Mouse (Mus musculus) intestine, embryonic 15.5 days (tissue): ENCODE data around the gene Zc3h7b. TPM values are rescaled to one million over a fixed set of nuclear protein-coding genes. Genes with fewer than 3 reads are reported as not detected.

Experiments
- ATAC-seq: fragments of 200-750 bp; cut with Nextera tagmentation; 2 replicates; pipeline ENCODE4 v1.8.0; 2017; ENCODE audit warnings: moderate TSS enrichment, moderate library complexity
- H3K27ac ChIP-seq: fragments of 300-500 bp; sonication (generic); 2 replicates; pipeline ENCODE4 v1.5.1; 2015; ENCODE audit warnings: mild to moderate bottlenecking, inconsistent platforms
- H3K27me3 ChIP-seq: fragments of 300-500 bp; sonication (generic); replicated peaks from 2 replicates; pipeline ENCODE4 v1.6.1; 2015; ENCODE audit warnings: inconsistent platforms
- H3K36me3 ChIP-seq: fragments of 300-500 bp; sonication (generic); 2 replicates; pipeline ENCODE4 v1.6.1; 2015; ENCODE audit warnings: inconsistent platforms
- H3K4me1 ChIP-seq: fragments of 300-500 bp; sonication (generic); replicated peaks from 2 replicates; pipeline ENCODE4 v1.6.1; 2015; ENCODE audit warnings: inconsistent platforms
- H3K4me2 ChIP-seq: fragments of 300-500 bp; sonication (generic); replicated peaks from 2 replicates; pipeline ENCODE4 v1.6.1; 2015; ENCODE audit warnings: mild to moderate bottlenecking, inconsistent platforms
- H3K4me3 ChIP-seq: fragments of 300-500 bp; sonication (generic); replicated peaks from 2 replicates; pipeline ENCODE4 v1.5.1; 2015; ENCODE audit warnings: inconsistent platforms
- H3K9ac ChIP-seq: fragments of 300-500 bp; sonication (generic); 2 replicates; pipeline ENCODE4 v1.6.1; 2015; ENCODE audit warnings: inconsistent platforms
- H3K9me3 ChIP-seq: fragments of 300-500 bp; sonication (generic); 2 replicates; pipeline ENCODE4 v1.6.1; 2016; ENCODE audit warnings: inconsistent platforms
- WGBS: fragments of 180-500 bp; shearing (Covaris S2); methylation state at CpG from one replicate; pipeline ENCODE4 v1.1.7; 2015; 5-methylcytosine and 5-hydroxymethylcytosine counted together
- polyA plus RNA-seq: library from polyadenylated mRNA; unstranded; fragments of >200 nt; fragmentation: Nextera tagmentation; extraction: Ambion mirVana; gene quantifications from 2 replicates; pipeline ENCODE4 v1.2.1, GENCODE M21; 2015

Zc3h7b gene
- polyA plus RNA-seq, 1 experiment from 2014 or later = 16.8 TPM

- Histone ChIP-seq H3K4me1 (peaks cover 6% of the 10 kb centered on the region), H3K4me2 (no peak overlapping the region), H3K27ac (no peak overlapping the region), H3K4me3 (no peak overlapping the region), H3K9me3 (no peaks in the 10 kb centered on the region), H3K27me3 (no peaks in the 10 kb centered on the region), H3K9ac (no peak overlapping the region), H3K36me3 (no peaks in the 10 kb centered on the region)
- 85% methylated on average over 7 of the region's 7 CpGs for WGBS
- ATAC-seq = no peak
Observed at GRCm38 (mm10) chr15:81842275-81842674, 97.4 kb downstream of the Zc3h7b start.

GRCm38 (mm10) chr15:81845033-81845625 is 100.3 kb downstream of the Zc3h7b start:
- WGBS = 79% methylated on average over 5 of the region's 5 CpGs
- peaks cover 10% of the 10 kb centered on the region; the same call in 1 of the 2 replicates for H3K36me3 ChIP-seq
- no peaks in the 10 kb centered on the region; the same call in 1 of the 2 replicates for H3K4me1 ChIP-seq
- no peak overlapping the region for H3K4me3 ChIP-seq
- no peak overlapping the region for H3K4me2 ChIP-seq
- H3K9ac ChIP-seq = no peak overlapping the region
- no peaks in the 10 kb centered on the region for H3K9me3 ChIP-seq
- no peaks in the 10 kb centered on the region for H3K27me3 ChIP-seq
- H3K27ac ChIP-seq = peak overlapping the region; percentile 49; the same call in 1 of the 2 replicates
- ATAC-seq = no peak

GRCm38 (mm10) chr15:81845724-81846123 is 100.9 kb downstream of the Zc3h7b start:
- no peaks in the 10 kb centered on the region for H3K9me3 ChIP-seq
- H3K9ac ChIP-seq = no peak overlapping the region
- peak overlapping the region; percentile 49; the same call in 1 of the 2 replicates for H3K27ac ChIP-seq
- peaks cover 14% of the 10 kb centered on the region for H3K36me3 ChIP-seq
- H3K4me3 ChIP-seq = no peak overlapping the region
- H3K4me1 ChIP-seq = no peaks in the 10 kb centered on the region; the same call in 1 of the 2 replicates
- WGBS = 25% methylated on average over 4 of the region's 4 CpGs
- ATAC-seq = peak; percentile 93
- H3K4me2 ChIP-seq = no peak overlapping the region
- H3K27me3 ChIP-seq = no peaks in the 10 kb centered on the region

Other genes with a start within 250 kb of the Zc3h7b start
- gene Ep300, start 159.7 kb upstream of the Zc3h7b start, polyA plus RNA-seq = 12.7 and 15.0 TPM in 2 replicates
- gene L3mbtl2, start 81.2 kb upstream of the Zc3h7b start, polyA plus RNA-seq = 21.5 and 22.2 TPM in 2 replicates
- gene Chadl, start 47.8 kb upstream of the Zc3h7b start, polyA plus RNA-seq = 2.8 and 2.9 TPM in 2 replicates
- gene Rangap1, start 473 bp downstream of the Zc3h7b start, polyA plus RNA-seq = 95.0 and 102 TPM in 2 replicates
- 15.9 and 17.7 TPM in 2 replicates for gene Tef, start 57.4 kb downstream of the Zc3h7b start, polyA plus RNA-seq
- gene Tob2, start 113.7 kb downstream of the Zc3h7b start, polyA plus RNA-seq = 25.9 and 26.0 TPM in 2 replicates
- gene Phf5a, start 126.9 kb downstream of the Zc3h7b start, polyA plus RNA-seq = 120 and 152 TPM in 2 replicates
- 227 and 239 TPM in 2 replicates for gene Aco2, start 127.3 kb downstream of the Zc3h7b start, polyA plus RNA-seq
- gene Polr3h, start 181.2 kb downstream of the Zc3h7b start, polyA plus RNA-seq = 65.5 and 80.4 TPM in 2 replicates
- 11.7 and 12.9 TPM in 2 replicates for gene Csdc2, start 191.7 kb downstream of the Zc3h7b start, polyA plus RNA-seq
- 22.5 and 23.2 TPM in 2 replicates for gene Pmm1, start 215.9 kb downstream of the Zc3h7b start, polyA plus RNA-seq
- not detected in 2 replicates for gene 1700029P11Rik, start 235.5 kb downstream of the Zc3h7b start, polyA plus RNA-seq
- gene Xrcc6, start 242.8 kb downstream of the Zc3h7b start, polyA plus RNA-seq = 76.1 and 79.6 TPM in 2 replicates